Mouse (Mus musculus): Measurements from ENCODE around the gene Pomc. TPM values are rescaled to one million over a fixed set of nuclear protein-coding genes. Genes with fewer than 3 reads are reported as not detected.

Pomc gene
- polyA plus RNA-seq, 1 experiment from 2014 or later: 0.40 TPM

- peaks cover 20% of the 10 kb centered on the region; the same call in 1 of the 2 replicates for H3K27me3 ChIP-seq (ENCODE audit: insufficient read depth, low read length)
- ATAC-seq (no peak), DNase-seq (no peak)
- H3K36me3 ChIP-seq (replicated peaks; ENCODE audit: insufficient read depth, low read length): no peaks in the 10 kb centered on the region
- H3K4me3 ChIP-seq (ENCODE audit: low read depth, low read length): 0 out of 2 replicates have a peak overlapping the region, but pooled peaks have one; percentile 36
- H3K4me2 ChIP-seq (ENCODE audit: low read depth, low read length): peak overlapping the region; percentile 80
- peaks cover 12% of the 10 kb centered on the region for H3K4me1 ChIP-seq (ENCODE audit: insufficient read depth)
- no peak overlapping the region for H3K27ac ChIP-seq (ENCODE audit: low read depth)
- 63% methylated on average over 1 of the region's 1 CpGs for WGBS (ENCODE audit: insufficient replicate concordance)
- H3K9me3 ChIP-seq (ENCODE audit: low read length): no peaks in the 10 kb centered on the region
- no peak overlapping the region for H3K9ac ChIP-seq (replicated peaks)
- TF ChIP-seq CTCF (IDR thresholded peaks at IDR 0.05; ENCODE audit: low read depth) (no peak), EP300 (IDR thresholded peaks at IDR 0.05; ENCODE audit: low read depth) (no peak)
Measured at GRCm38 (mm10) chr12:3980991-3981349, 26.2 kb downstream of the Pomc start.

- Histone ChIP-seq H3K4me2 (ENCODE audit: low read depth, low read length) (peak overlapping the region; percentile 80), H3K36me3 (replicated peaks; ENCODE audit: insufficient read depth, low read length) (no peaks in the 10 kb centered on the region), H3K4me1 (ENCODE audit: insufficient read depth) (peaks cover 12% of the 10 kb centered on the region), H3K4me3 (ENCODE audit: low read depth, low read length) (peak overlapping the region; percentile 36), H3K9ac (replicated peaks) (no peak overlapping the region), H3K27ac (ENCODE audit: low read depth) (no peak overlapping the region), H3K27me3 (ENCODE audit: insufficient read depth, low read length) (peaks cover 20% of the 10 kb centered on the region; the same call in 1 of the 2 replicates), H3K9me3 (ENCODE audit: low read length) (no peaks in the 10 kb centered on the region)
- DNase-seq (peak; percentile 78), ATAC-seq (peak; percentile 84)
- WGBS (ENCODE audit: insufficient replicate concordance): under 1% methylated on average over 37 of the region's 41 CpGs
- TF ChIP-seq EP300 (IDR thresholded peaks at IDR 0.05; ENCODE audit: low read depth): no peak
- TF ChIP-seq CTCF (IDR thresholded peaks at IDR 0.05; ENCODE audit: low read depth): no peak
Measured at GRCm38 (mm10) chr12:3981350-3982131, 26.8 kb downstream of the Pomc start.

- 11% methylated on average over 6 of the region's 6 CpGs for WGBS (ENCODE audit: insufficient replicate concordance)
- H3K27ac ChIP-seq (ENCODE audit: low read depth): no peak overlapping the region
- ATAC-seq (peak; percentile 28), DNase-seq (peak; percentile 43)
- H3K36me3 ChIP-seq (replicated peaks; ENCODE audit: insufficient read depth, low read length): no peaks in the 10 kb centered on the region
- H3K4me3 ChIP-seq (ENCODE audit: low read depth, low read length): no peak overlapping the region; the same call in 1 of the 2 replicates
- H3K9ac ChIP-seq (replicated peaks): no peak overlapping the region
- H3K27me3 ChIP-seq (ENCODE audit: insufficient read depth, low read length): peaks cover 20% of the 10 kb centered on the region; the same call in 1 of the 2 replicates
- no peak for TF ChIP-seq EP300 (IDR thresholded peaks at IDR 0.05; ENCODE audit: low read depth)
- no peak for TF ChIP-seq CTCF (IDR thresholded peaks at IDR 0.05; ENCODE audit: low read depth)
- no peaks in the 10 kb centered on the region for H3K9me3 ChIP-seq (ENCODE audit: low read length)
- H3K4me1 ChIP-seq (ENCODE audit: insufficient read depth): peaks cover 12% of the 10 kb centered on the region
- peak overlapping the region; percentile 80 for H3K4me2 ChIP-seq (ENCODE audit: low read depth, low read length)
Measured at GRCm38 (mm10) chr12:3982257-3982656, 27.5 kb downstream of the Pomc start.

- H3K27ac ChIP-seq (ENCODE audit: low read depth): no peak overlapping the region
- WGBS (ENCODE audit: insufficient replicate concordance): 0% methylated on average over 1 of the region's 1 CpGs
- no peaks in the 10 kb centered on the region for H3K9me3 ChIP-seq (ENCODE audit: low read length)
- no peak overlapping the region for H3K4me2 ChIP-seq (ENCODE audit: low read depth, low read length)
- peaks cover 20% of the 10 kb centered on the region; the same call in 1 of the 2 replicates for H3K27me3 ChIP-seq (ENCODE audit: insufficient read depth, low read length)
- no peak overlapping the region for H3K9ac ChIP-seq (replicated peaks)
- no peak for ATAC-seq
- peaks cover 12% of the 10 kb centered on the region for H3K4me1 ChIP-seq (ENCODE audit: insufficient read depth)
- TF ChIP-seq EP300 (IDR thresholded peaks at IDR 0.05; ENCODE audit: low read depth) (no peak), CTCF (IDR thresholded peaks at IDR 0.05; ENCODE audit: low read depth) (peak; percentile 77)
- H3K36me3 ChIP-seq (replicated peaks; ENCODE audit: insufficient read depth, low read length): no peaks in the 10 kb centered on the region
- H3K4me3 ChIP-seq (ENCODE audit: low read depth, low read length): no peak overlapping the region
- DNase-seq: peak; percentile 75
Measured at GRCm38 (mm10) chr12:3983736-3984135, 29.0 kb downstream of the Pomc start.

GRCm38 (mm10) chr12:3984446-3984845 is 29.7 kb downstream of the Pomc start:
- no peaks in the 10 kb centered on the region for H3K9me3 ChIP-seq (ENCODE audit: low read length)
- H3K4me2 ChIP-seq (ENCODE audit: low read depth, low read length): no peak overlapping the region
- no peak for ATAC-seq
- H3K9ac ChIP-seq (replicated peaks): no peak overlapping the region
- no peaks in the 10 kb centered on the region for H3K36me3 ChIP-seq (replicated peaks; ENCODE audit: insufficient read depth, low read length)
- H3K4me1 ChIP-seq (ENCODE audit: insufficient read depth): peaks cover 12% of the 10 kb centered on the region
- no peak overlapping the region for H3K4me3 ChIP-seq (ENCODE audit: low read depth, low read length)
- peaks cover 20% of the 10 kb centered on the region; the same call in 1 of the 2 replicates for H3K27me3 ChIP-seq (ENCODE audit: insufficient read depth, low read length)
- 68% methylated on average over 9 of the region's 9 CpGs for WGBS (ENCODE audit: insufficient replicate concordance)
- TF ChIP-seq CTCF (IDR thresholded peaks at IDR 0.05; ENCODE audit: low read depth) (no peak), EP300 (IDR thresholded peaks at IDR 0.05; ENCODE audit: low read depth) (no peak)
- H3K27ac ChIP-seq (ENCODE audit: low read depth): no peak overlapping the region
- DNase-seq: no peak

- TF ChIP-seq EP300 (IDR thresholded peaks at IDR 0.05; ENCODE audit: low read depth): no peak
- TF ChIP-seq CTCF (IDR thresholded peaks at IDR 0.05; ENCODE audit: low read depth): no peak
- Histone ChIP-seq H3K4me1 (ENCODE audit: insufficient read depth) (no peaks in the 10 kb centered on the region), H3K4me2 (ENCODE audit: low read depth, low read length) (no peak overlapping the region), H3K4me3 (ENCODE audit: low read depth, low read length) (no peak overlapping the region), H3K9me3 (ENCODE audit: low read length) (no peaks in the 10 kb centered on the region), H3K27ac (ENCODE audit: low read depth) (no peak overlapping the region), H3K9ac (replicated peaks) (no peak overlapping the region), H3K27me3 (ENCODE audit: insufficient read depth, low read length) (no peaks in the 10 kb centered on the region), H3K36me3 (replicated peaks; ENCODE audit: insufficient read depth, low read length) (no peaks in the 10 kb centered on the region)
- ATAC-seq (no peak), DNase-seq (no peak)
- WGBS (ENCODE audit: insufficient replicate concordance): 34% methylated on average over 2 of the region's 2 CpGs
Measured at GRCm38 (mm10) chr12:3989943-3990342, 35.2 kb downstream of the Pomc start.
